Mouse (Mus musculus) layer of hippocampus, adult 18-20 months (tissue): ENCODE data around the gene Mtmr10. TPM values are rescaled to one million over a fixed set of nuclear protein-coding genes. Genes with fewer than 3 reads are reported as not detected.

ENCODE experiments used
- DNase-seq, 2 experiments: peaks; one replicate each; pipeline ENCODE4 v3.0.0; 2022; ENCODE audit warnings: low spot score in 2 of 2
- long read RNA-seq: library from polyadenylated mRNA; stranded (forward); transcript quantifications from one replicate; pipeline ENCODE4 v2.0.0, GENCODE M21; 2021
- total RNA-seq, 2 experiments: library from RNA; stranded (reverse); gene quantifications; 2 replicates each; pipeline ENCODE4 v1.2.3; 2021

Gene Mtmr10
- total RNA-seq = 10 to 100 TPM; 13.3 to 17.2 TPM
- long read RNA-seq, full-length matches to known transcripts = 14 of 23 reads
- long read RNA-seq, partial matches to known transcripts = 3 of 23 reads
- long read RNA-seq, other reads (novel, unspliced or antisense) = 6 of 23 reads

GRCm38 (mm10) chr7:64287414-64288091, at the start of gene Mtmr10:
TSS of gene Mtmr10 (plus strand) at chr7:64287653.
- peak; percentile 97 to 99 for DNase-seq

GRCm38 (mm10) chr7:64237747-64238146, 49.7 kb upstream of the Mtmr10 start:
- DNase-seq = peak in 1 of 2 experiments; percentile 63

- DNase-seq = no peak
These were observed 48.9 kb upstream of the Mtmr10 start for GRCm38 (mm10) chr7:64238410-64239086.

GRCm38 (mm10) chr7:64239138-64239805, 48.2 kb upstream of the Mtmr10 start:
- no peak for DNase-seq

GRCm38 (mm10) chr7:64239806-64240315, 47.6 kb upstream of the Mtmr10 start:
- DNase-seq = peak; percentile 14 to 25

- no peak for DNase-seq
These were observed 45.0 kb upstream of the Mtmr10 start for GRCm38 (mm10) chr7:64242424-64242823.

GRCm38 (mm10) chr7:64244371-64244770, 43.1 kb upstream of the Mtmr10 start:
- no peak for DNase-seq

- DNase-seq = no peak
These were observed 40.7 kb upstream of the Mtmr10 start for GRCm38 (mm10) chr7:64246713-64247112.

- DNase-seq = no peak
These were observed 39.1 kb upstream of the Mtmr10 start for GRCm38 (mm10) chr7:64248352-64248751.

GRCm38 (mm10) chr7:64249715-64250114, 37.7 kb upstream of the Mtmr10 start:
- no peak for DNase-seq

GRCm38 (mm10) chr7:64250417-64250816, 37.0 kb upstream of the Mtmr10 start:
- no peak for DNase-seq

GRCm38 (mm10) chr7:64253736-64254135, 33.7 kb upstream of the Mtmr10 start:
- no peak for DNase-seq

GRCm38 (mm10) chr7:64265502-64266279, 21.8 kb upstream of the Mtmr10 start:
- DNase-seq = no peak

GRCm38 (mm10) chr7:64266587-64266986, 20.9 kb upstream of the Mtmr10 start:
- DNase-seq = no peak

GRCm38 (mm10) chr7:64271926-64272325, 15.5 kb upstream of the Mtmr10 start:
- DNase-seq = peak in 1 of 2 experiments; percentile 17

GRCm38 (mm10) chr7:64275518-64275917, 11.9 kb upstream of the Mtmr10 start:
- no peak for DNase-seq

- DNase-seq = no peak
These were observed 10.5 kb upstream of the Mtmr10 start for GRCm38 (mm10) chr7:64276921-64277320.

GRCm38 (mm10) chr7:64278526-64278925, 8.9 kb upstream of the Mtmr10 start:
- no peak for DNase-seq

GRCm38 (mm10) chr7:64279548-64279947, 7.9 kb upstream of the Mtmr10 start:
- no peak for DNase-seq

GRCm38 (mm10) chr7:64286566-64286965, 887 bp upstream of the Mtmr10 start:
- DNase-seq = no peak

GRCm38 (mm10) chr7:64289416-64289815, 2.0 kb downstream of the Mtmr10 start:
- DNase-seq = no peak
